Mouse (Mus musculus) CD8-positive naive resting alpha-beta T cell, adult 2 months (primary cell): ENCODE measurements at regions not wholly inside any gene's neighbourhood (a gene's known extent, or its start where the extent isn't known, plus 50 kb on each side); places are given as distances from the start of the nearest gene placed in this dataset.
A peak's percentile ranks its signal among the peaks of the same experiment; 100 is the strongest.

Experiments
- DNase-seq, 2 experiments: peaks; one replicate each; pipeline ENCODE4 v3.0.0; 2022; ENCODE audit warnings: low read depth in 2 of 2, low spot score in 2 of 2

DNA sequence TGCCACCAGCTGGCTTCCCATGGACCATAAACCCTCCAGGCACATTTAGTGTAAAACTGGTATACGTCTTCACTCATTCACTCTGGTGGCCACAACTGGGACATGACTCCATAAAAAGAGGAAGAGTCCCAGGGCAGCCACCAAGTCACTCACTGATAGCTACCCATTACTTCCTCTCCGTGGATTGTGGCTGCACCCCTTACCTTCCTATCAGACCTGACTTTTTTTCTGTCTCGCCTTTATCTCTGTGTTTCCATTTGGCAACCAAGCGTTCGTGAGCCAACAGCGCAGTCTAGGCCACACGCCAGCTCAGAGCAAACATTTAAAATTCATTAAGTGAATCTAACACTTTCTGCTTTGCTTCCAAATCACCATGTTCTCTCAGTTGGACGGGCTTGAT lies 53.9 kb upstream of the Slc44a1 start:
- no peak for DNase-seq

DNA sequence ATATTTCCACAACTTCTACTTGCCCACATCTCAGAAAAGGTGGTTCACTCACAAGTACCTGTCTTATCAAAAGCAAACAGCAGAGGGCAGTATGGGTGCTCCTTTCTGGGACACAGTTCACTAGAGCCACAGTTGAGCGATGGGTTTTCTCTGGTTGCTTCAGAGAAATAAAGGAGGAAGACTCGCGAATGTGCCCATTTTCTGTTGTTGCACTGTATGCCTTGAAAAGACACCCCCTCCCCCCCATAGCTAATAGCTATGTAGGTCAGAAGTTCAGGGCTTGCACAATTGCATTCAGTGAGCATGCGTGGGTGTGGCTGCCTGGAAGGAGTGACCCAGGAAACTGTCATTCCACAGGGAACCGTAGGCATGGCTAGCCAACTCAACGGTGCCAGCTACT lies 55.5 kb upstream of the Slc44a1 start:
- DNase-seq = peak; percentile 72 to 80

- peak in 1 of 2 experiments; percentile 5 for DNase-seq
Observed at GRCm38 (mm10) chr4:53384104-53384503, 56.1 kb upstream of the Slc44a1 start.

GRCm38 (mm10) chr4:53382012-53382411 lies 58.2 kb upstream of the Slc44a1 start:
- no peak for DNase-seq

GRCm38 (mm10) chr4:53379855-53380254 lies 60.4 kb upstream of the Slc44a1 start:
- DNase-seq = no peak

DNA sequence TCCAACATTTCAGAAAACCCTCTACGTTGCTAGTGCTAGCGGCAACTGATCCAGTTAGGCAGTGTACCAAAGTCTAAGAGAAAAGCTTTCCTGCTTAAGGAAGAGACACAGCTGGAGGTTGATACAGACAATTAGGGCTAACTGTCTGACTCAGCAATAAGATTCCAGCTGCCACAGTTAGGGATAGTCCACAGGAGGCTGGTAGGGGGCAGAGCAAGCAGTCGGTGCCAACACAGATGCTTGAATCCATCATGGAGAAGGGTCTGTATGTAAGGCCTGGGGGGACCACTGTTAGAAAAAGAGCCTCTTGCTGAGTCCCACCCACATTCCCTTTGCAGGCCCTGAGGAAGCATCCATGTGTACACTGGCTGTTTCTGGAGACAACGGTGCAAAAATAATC lies 63.2 kb upstream of the Slc44a1 start:
- DNase-seq = no peak

GRCm38 (mm10) chr4:53356374-53356773 lies 83.8 kb upstream of the Slc44a1 start:
- no peak for DNase-seq

DNA sequence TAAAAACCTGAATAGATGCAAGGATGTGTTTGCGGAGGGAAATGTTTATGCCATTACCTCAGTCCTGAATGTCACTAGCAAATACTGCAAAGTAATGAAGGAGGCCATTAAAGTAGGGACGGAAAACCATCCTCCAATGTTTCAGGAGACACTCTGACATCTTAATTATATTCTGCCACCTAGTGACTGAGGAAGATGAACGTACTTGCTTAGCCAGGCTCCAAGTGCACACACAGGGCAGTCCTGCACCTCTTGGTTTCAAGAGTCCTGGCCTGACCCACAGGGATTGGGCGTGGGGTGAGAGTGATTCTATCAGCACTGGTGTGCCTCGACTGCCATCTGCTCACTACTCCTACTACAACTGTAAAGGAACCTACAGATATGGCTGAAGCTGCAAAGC lies 85.3 kb upstream of the Slc44a1 start:
- DNase-seq = no peak

GRCm38 (mm10) chr4:53353399-53354090 lies 86.7 kb upstream of the Slc44a1 start:
- DNase-seq = no peak

DNA sequence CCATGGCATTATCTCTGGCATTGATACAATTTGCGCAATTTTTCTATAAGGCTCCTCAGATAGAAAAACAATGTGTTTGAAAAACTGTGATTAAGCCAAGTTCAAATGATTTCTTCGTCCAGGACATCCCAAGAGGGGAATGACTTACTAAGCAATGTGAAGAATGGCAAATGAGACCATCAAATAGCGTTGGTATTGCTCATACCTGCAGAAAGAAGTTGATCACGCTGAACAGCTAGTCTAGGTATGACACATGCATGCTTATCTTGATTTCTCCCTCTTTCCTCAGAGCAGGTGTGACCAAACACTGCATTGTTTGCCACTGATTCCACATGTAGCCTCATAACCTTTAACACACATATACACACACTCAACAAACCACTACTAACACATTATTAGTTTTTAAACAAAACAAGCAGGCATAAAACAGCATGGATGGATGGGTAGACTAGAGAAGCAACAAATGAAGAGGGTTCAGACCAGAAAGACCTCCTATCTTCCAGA lies 89.1 kb upstream of the Slc44a1 start:
- no peak for DNase-seq

- DNase-seq = no peak
Observed at GRCm38 (mm10) chr4:53345346-53345745, 94.9 kb upstream of the Slc44a1 start.

- DNase-seq = no peak
Observed at GRCm38 (mm10) chr4:53344546-53344945, 95.7 kb upstream of the Slc44a1 start.

DNA sequence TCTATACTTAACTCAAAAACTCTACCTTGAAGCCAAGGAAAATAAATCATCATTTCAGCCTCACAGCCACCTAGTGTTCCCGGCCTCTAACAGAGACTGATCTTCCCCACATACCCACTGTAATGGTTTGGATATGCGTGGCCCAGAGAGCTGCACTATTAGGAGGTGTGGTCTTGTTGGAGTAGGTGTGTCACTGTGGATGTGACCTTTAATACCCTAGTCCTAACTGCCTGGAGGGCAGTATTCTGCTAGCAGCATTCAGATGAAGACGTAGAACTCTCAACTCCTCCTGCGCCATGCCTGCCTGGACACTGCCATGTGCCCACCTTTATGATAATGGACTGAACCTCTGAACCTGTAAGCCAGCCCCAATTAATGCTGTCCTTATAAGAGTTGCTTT lies 99.0 kb upstream of the Slc44a1 start:
- DNase-seq = no peak

DNA sequence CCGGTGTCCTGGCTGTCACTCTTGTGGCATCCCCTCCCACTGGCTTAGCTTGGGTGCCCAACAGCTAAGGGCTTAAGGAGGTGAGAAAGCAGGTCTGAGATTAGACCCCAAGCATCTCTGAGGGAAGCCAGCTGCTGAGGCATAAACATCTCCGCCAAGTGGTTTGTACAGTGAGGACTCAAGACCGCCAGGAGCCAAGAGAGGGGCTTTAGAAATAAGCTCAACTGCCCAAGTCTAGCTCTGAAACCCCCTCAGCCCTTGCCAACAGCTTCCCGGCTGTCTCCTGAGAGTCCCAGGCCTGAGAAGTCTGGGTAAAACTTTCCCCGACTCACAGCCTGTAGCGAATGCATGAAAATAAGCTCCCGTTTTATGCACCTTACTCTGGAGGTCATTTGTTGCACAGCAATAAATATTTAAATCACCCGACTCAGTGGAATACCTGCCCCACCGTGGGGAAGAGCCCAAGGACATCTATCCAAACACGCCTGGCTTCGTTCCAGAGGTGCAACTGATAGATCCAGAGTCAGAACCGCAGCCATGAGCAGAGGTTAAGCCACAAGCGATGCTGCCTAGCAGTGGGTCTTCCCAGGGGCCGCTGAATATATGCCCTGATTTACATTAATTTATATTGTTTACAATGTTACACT lies 100.1 kb upstream of the Slc44a1 start:
- no peak for DNase-seq

GRCm38 (mm10) chr4:53339125-53340020 lies 100.8 kb upstream of the Slc44a1 start:
- DNase-seq = no peak

GRCm38 (mm10) chr4:53338479-53338878 lies 101.7 kb upstream of the Slc44a1 start:
- DNase-seq = no peak

- no peak for DNase-seq
Observed at GRCm38 (mm10) chr4:53337784-53338183, 102.4 kb upstream of the Slc44a1 start.

- DNase-seq = no peak
Observed at GRCm38 (mm10) chr4:53327382-53328165, 112.6 kb upstream of the Slc44a1 start.

DNA sequence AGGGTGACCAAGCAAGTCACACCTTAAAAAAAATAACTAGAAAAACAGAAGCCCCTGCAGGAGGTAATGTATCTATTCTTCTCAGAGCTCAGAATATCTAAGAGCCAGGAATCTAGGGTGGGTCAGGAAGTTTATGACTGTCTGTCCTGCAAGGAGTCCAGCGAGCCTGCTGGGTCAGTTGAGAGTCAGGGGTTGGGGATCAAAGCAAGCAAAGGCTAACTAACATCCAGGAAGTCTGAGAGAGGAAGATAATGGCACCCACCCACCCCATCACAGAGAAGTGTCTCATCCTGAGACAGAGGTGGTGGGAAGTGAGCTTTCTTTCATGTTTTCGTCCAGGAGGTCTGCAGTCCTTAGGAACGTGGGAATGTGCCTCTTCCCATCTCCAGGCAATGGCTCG lies 116.4 kb upstream of the Slc44a1 start:
- no peak for DNase-seq

GRCm38 (mm10) chr4:53323195-53323594 lies 117.0 kb upstream of the Slc44a1 start:
- no peak for DNase-seq

- no peak for DNase-seq
Observed at GRCm38 (mm10) chr4:53322484-53322883, 117.7 kb upstream of the Slc44a1 start.
